Mouse (Mus musculus) liver, adult 2 months (tissue): Measurements from ENCODE around the gene Arl8b.

ENCODE experiments used
- CTCF ChIP-seq: fragments of 200-500 bp; IDR thresholded peaks from 2 replicates; pipeline ENCODE4 v1.5.1; 2011; ENCODE audit warnings: low read depth, low read length, control low read depth
- POLR2A ChIP-seq: fragments of 200-500 bp; IDR thresholded peaks from 2 replicates; pipeline ENCODE4 v1.6.1; 2011; ENCODE audit warnings: low read length, control low read depth; ENCODE audit not compliant: insufficient read depth; ENCODE audit errors: extremely low read depth

GRCm38 (mm10) chr6:108839432-108839831, 56.5 kb downstream of the Arl8b start:
- TF ChIP-seq CTCF, result no peak
- TF ChIP-seq POLR2A, result no peak
